Mouse (Mus musculus): ENCODE data around the gene Gjb4. TPM values are rescaled to one million over a fixed set of nuclear protein-coding genes. Genes with fewer than 3 reads are reported as not detected.

Gene Gjb4
- polyA plus RNA-seq, 1 experiment: 0.35 TPM

DNA sequence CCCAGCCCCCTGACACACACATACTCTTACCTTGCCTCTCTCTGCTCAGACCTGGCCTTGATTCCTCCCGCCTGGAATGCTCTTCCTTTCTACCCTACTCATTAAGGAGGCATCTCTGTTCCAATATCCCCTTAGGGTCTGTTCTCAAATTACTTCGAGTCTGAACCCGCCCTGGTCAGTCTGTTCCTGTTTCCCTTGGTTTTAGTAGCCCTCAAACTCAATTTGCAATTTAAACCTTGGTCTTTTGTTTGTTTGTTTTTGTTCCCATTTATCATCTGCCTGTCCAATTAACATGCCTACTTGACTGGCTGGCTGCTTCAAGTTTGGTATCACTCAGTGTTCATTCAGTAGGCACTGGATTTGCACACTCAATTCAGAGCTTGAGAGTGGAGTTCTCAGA, 24.8 kb downstream of the Gjb4 start:
- no peak overlapping the region for H3K4me3 ChIP-seq (ENCODE audit: insufficient read depth, low read length)
- H3K27ac ChIP-seq (ENCODE audit: insufficient read depth, low read length): peak overlapping the region; percentile 22; the same call in 1 of the 2 replicates
- peaks cover 18% of the 10 kb centered on the region for H3K4me1 ChIP-seq (ENCODE audit: control insufficient read depth, insufficient read depth, low read length)
- TF ChIP-seq CTCF (IDR thresholded peaks at IDR 0.05; ENCODE audit: borderline replicate concordance, insufficient read depth, low read length): no peak
- no peak for TF ChIP-seq POLR2A (IDR thresholded peaks at IDR 0.05; ENCODE audit: low read depth, low read length)

DNA sequence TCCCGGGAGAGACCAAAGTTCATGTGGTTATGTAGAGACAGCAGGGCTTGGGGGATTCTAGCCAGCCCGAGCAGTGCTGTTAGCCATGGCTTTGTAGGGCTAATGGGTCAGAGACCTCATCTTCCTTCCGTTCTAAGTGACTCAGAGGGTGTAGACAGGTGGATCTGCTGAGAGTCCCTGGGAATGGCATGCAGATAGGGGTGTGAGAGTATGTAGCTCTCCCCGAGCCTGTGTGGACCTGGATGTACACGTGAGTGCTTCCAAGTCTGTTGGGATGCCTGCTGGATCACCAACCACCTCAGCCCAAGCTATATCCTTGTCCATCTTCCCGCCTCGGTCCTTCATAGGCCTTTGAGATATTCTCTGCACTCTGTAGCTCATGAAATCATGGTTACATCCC, 25.5 kb downstream of the Gjb4 start:
- Histone ChIP-seq H3K4me3 (ENCODE audit: insufficient read depth, low read length) (no peak overlapping the region), H3K27ac (ENCODE audit: insufficient read depth, low read length) (peak overlapping the region; percentile 66; the same call in 1 of the 2 replicates), H3K4me1 (ENCODE audit: control insufficient read depth, insufficient read depth, low read length) (peaks cover 18% of the 10 kb centered on the region)
- TF ChIP-seq CTCF (IDR thresholded peaks at IDR 0.05; ENCODE audit: borderline replicate concordance, insufficient read depth, low read length) (no peak), POLR2A (IDR thresholded peaks at IDR 0.05; ENCODE audit: low read depth, low read length) (no peak)

DNA sequence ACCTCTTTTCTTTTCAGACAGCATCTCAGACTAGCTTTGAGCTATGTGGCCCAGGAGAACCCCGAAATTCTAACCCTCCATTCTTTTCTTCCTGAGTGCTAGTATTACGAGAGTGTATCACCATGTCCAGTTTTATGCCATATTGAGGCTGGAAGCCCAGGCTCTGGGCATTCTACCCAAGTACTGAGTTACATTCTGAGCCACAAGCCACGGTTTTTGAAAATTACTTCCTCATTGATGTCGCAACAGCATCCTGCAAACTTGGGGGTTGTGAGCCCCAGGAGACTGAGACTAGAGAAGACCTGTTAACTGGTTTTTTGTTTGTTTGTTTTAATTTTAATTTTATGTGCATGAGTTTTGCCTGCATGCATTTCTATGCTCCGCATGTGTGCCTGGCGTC, 26.1 kb downstream of the Gjb4 start:
- H3K4me3 ChIP-seq (ENCODE audit: insufficient read depth, low read length): no peak overlapping the region
- H3K27ac ChIP-seq (ENCODE audit: insufficient read depth, low read length): peak overlapping the region; percentile 66
- H3K4me1 ChIP-seq (ENCODE audit: control insufficient read depth, insufficient read depth, low read length): peaks cover 18% of the 10 kb centered on the region
- TF ChIP-seq CTCF (IDR thresholded peaks at IDR 0.05; ENCODE audit: borderline replicate concordance, insufficient read depth, low read length) (no peak), POLR2A (IDR thresholded peaks at IDR 0.05; ENCODE audit: low read depth, low read length) (no peak)

DNA sequence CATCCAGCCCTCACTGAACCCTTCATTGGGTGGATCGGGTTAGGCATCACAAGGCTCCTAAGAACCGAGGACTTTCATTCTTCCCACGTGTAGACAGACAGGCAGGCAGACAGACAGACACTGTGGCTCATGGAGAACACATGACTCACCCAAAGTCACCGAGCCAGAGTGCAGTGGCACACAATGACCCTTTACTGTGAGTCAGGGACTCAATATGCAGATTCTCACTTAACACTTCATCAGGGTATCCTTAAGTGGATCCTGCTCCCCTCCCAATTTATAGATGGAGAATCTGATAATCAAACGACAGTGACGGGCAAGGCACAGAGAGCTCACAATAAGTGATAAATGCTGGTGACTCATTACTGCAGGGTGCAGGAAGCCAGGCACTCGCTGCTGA, 26.6 kb downstream of the Gjb4 start:
- TF ChIP-seq POLR2A (IDR thresholded peaks at IDR 0.05; ENCODE audit: low read depth, low read length) (no peak), CTCF (IDR thresholded peaks at IDR 0.05; ENCODE audit: borderline replicate concordance, insufficient read depth, low read length) (no peak)
- peak overlapping the region; percentile 66 for H3K27ac ChIP-seq (ENCODE audit: insufficient read depth, low read length)
- H3K4me1 ChIP-seq (ENCODE audit: control insufficient read depth, insufficient read depth, low read length): peaks cover 18% of the 10 kb centered on the region
- no peak overlapping the region for H3K4me3 ChIP-seq (ENCODE audit: insufficient read depth, low read length)

DNA sequence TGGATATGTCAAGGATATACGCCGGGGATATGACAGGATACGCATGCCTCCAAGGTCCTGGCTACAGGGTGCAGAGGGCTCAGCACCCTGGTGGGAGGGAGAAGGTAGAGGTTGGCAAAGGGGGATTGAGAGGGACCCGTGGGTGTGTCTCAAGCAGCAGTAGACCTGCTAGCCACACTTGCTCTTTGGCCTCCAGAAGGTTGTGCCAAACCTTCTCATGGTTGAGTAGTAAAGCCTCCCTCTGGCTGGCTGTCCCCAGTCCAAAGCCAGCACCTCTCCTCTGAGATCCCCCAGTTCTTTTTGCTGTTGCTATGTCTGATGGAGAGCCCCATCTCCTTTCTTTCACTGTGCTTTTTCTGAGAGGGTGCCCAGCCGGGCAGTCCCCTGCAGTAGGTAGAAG, 28.6 kb downstream of the Gjb4 start:
- H3K27ac ChIP-seq (ENCODE audit: insufficient read depth, low read length): no peak overlapping the region
- peaks cover 14% of the 10 kb centered on the region for H3K4me1 ChIP-seq (ENCODE audit: control insufficient read depth, insufficient read depth, low read length)
- no peak for TF ChIP-seq CTCF (IDR thresholded peaks at IDR 0.05; ENCODE audit: borderline replicate concordance, insufficient read depth, low read length)
- no peak for TF ChIP-seq POLR2A (IDR thresholded peaks at IDR 0.05; ENCODE audit: low read depth, low read length)
- no peak overlapping the region for H3K4me3 ChIP-seq (ENCODE audit: insufficient read depth, low read length)

DNA sequence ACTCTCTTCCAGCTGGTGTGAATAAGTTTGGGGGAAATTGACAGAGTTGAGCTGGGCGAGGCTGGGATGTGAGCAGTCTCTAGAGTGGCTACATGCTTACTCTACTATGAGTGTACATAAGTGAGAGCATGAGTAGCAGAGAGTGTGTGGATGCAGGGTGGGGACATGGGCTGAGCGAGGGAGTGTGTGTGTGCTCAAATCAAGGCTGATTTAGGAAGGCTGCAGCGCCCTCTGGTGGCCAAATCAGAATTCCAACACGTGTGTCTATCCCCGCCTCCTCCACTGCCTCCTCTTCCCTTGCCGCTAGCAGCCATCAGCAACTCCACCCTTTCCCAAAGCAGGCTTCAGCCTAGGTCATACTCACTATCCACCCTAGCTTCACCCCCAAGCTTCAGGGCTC, 29.1 kb downstream of the Gjb4 start:
- H3K27ac ChIP-seq (ENCODE audit: insufficient read depth, low read length): no peak overlapping the region
- TF ChIP-seq POLR2A (IDR thresholded peaks at IDR 0.05; ENCODE audit: low read depth, low read length) (no peak), CTCF (IDR thresholded peaks at IDR 0.05; ENCODE audit: borderline replicate concordance, insufficient read depth, low read length) (peak; percentile 81)
- no peak overlapping the region for H3K4me3 ChIP-seq (ENCODE audit: insufficient read depth, low read length)
- H3K4me1 ChIP-seq (ENCODE audit: control insufficient read depth, insufficient read depth, low read length): peaks cover 14% of the 10 kb centered on the region

DNA sequence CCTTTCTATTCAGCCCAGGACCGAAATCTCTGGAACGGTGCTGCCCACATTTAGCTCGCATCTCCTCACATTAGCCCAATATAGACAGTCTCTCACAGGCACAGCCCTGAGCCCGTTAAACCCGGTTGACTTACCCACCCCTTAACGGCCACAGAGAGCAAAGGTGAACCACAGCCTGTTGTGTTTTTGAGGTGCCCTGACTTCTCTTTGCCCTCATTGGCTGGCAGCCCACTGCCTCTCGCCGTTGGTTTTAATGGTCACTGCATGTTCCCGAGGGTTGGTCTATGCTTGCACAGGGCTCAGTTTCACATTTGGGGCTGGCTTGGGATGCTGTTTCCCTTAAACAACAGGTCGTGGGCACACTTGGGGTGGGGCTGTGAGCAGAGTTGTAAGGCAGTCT, 29.6 kb downstream of the Gjb4 start:
- no peak for TF ChIP-seq CTCF (IDR thresholded peaks at IDR 0.05; ENCODE audit: borderline replicate concordance, insufficient read depth, low read length)
- TF ChIP-seq POLR2A (IDR thresholded peaks at IDR 0.05; ENCODE audit: low read depth, low read length): no peak
- Histone ChIP-seq H3K4me1 (ENCODE audit: control insufficient read depth, insufficient read depth, low read length) (peaks cover 14% of the 10 kb centered on the region), H3K27ac (ENCODE audit: insufficient read depth, low read length) (no peak overlapping the region), H3K4me3 (ENCODE audit: insufficient read depth, low read length) (no peak overlapping the region)

DNA sequence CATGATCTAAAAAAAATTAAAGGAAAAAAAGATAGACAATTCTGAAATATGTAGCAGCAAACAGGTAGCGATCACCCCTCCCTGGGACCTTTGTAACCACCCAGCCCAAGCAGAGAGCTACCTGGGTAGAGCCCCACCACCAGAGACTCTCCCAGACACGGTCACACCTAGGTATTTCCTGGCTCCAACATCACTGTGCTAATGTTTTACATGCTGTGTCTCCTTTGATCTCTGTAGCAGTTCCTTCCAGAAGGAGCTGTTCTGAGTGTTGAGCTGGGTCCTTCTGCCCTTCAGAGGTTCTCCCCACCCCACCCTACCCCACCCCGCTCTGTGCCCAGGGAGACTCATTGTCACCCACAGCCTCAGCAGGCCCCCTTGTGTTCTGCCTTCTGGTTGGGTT, 30.2 kb downstream of the Gjb4 start:
- Histone ChIP-seq H3K27ac (ENCODE audit: insufficient read depth, low read length) (no peak overlapping the region), H3K4me3 (ENCODE audit: insufficient read depth, low read length) (no peak overlapping the region), H3K4me1 (ENCODE audit: control insufficient read depth, insufficient read depth, low read length) (peaks cover 12% of the 10 kb centered on the region)
- TF ChIP-seq CTCF (IDR thresholded peaks at IDR 0.05; ENCODE audit: borderline replicate concordance, insufficient read depth, low read length): no peak

DNA sequence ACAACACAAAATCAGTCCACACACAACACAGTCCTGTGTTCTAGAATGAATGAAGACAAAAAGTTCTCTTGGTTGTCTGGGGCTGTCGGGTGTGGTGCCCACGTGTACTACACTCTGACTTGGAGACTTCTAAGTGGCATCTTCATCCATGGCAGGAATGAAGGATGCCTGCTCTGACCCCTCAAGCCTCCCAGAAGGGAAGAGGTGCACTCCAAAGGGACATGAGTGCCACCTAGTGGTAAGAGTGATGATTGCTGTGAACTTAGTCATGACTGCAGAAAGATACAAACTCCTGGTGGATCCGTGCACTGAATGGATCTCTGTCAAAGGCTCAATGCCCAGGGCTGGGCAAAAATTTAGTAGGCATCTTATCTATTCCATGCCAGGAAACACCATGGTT, 34.3 kb downstream of the Gjb4 start:
- TF ChIP-seq CTCF (IDR thresholded peaks at IDR 0.05; ENCODE audit: borderline replicate concordance, insufficient read depth, low read length) (peak; percentile 59; the same call in 1 of the 2 replicates), POLR2A (IDR thresholded peaks at IDR 0.05; ENCODE audit: low read depth, low read length) (no peak)

DNA sequence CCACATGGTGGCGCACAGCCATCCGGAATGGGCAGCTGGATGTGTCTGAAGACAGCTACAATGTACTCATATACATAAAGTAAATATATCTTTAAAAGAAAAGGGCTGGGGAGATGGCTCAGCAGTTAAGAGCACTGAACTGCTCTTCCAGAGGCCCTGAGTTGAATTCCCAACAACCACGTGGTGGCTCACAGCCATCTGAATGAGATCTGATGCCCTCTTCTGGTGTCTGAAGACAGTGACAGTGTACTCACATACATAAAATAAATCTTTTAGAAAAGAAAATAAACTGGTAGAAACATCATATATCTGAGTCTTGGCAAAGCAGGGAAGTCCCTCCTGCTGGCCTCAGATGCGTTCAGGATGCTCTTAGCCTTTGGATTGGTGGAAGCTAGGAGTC, 36.7 kb downstream of the Gjb4 start:
- no peak overlapping the region for H3K27ac ChIP-seq (ENCODE audit: insufficient read depth, low read length)
- TF ChIP-seq POLR2A (IDR thresholded peaks at IDR 0.05; ENCODE audit: low read depth, low read length) (no peak), CTCF (IDR thresholded peaks at IDR 0.05; ENCODE audit: borderline replicate concordance, insufficient read depth, low read length) (no peak)
- H3K4me3 ChIP-seq (ENCODE audit: insufficient read depth, low read length): no peak overlapping the region
- no peaks in the 10 kb centered on the region for H3K4me1 ChIP-seq (ENCODE audit: control insufficient read depth, insufficient read depth, low read length)

More for the DNA sequence above, 34.3 kb downstream of the Gjb4 start:
- no peaks in the 10 kb centered on the region for H3K4me1 ChIP-seq (ENCODE audit: control insufficient read depth, insufficient read depth, low read length)
- no peak overlapping the region for H3K27ac ChIP-seq (ENCODE audit: insufficient read depth, low read length)
- H3K4me3 ChIP-seq (ENCODE audit: insufficient read depth, low read length): no peak overlapping the region

DNA sequence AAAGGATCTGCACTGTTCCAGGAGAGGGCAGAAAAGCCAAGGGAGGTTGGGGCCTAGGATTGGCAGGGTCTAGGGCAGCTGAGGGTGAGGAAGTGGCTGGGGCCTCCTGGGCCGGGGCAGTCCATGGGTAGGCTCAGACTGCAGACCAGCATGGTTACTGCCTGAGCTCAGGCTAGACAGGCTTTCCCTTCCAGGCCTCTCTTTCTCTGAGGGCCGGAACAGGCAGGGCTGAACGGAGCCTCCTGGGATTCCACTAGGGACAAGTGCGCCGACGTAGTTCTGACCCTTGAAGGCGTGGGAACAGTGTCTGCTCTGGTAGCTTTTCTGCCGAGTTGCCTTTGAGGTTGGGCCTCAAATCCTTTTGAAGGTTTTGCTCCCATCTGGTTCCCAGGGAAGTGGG, 38.1 kb downstream of the Gjb4 start:
- Histone ChIP-seq H3K4me1 (ENCODE audit: control insufficient read depth, insufficient read depth, low read length) (no peaks in the 10 kb centered on the region), H3K27ac (ENCODE audit: insufficient read depth, low read length) (no peak overlapping the region), H3K4me3 (ENCODE audit: insufficient read depth, low read length) (no peak overlapping the region)
- TF ChIP-seq POLR2A (IDR thresholded peaks at IDR 0.05; ENCODE audit: low read depth, low read length) (no peak), CTCF (IDR thresholded peaks at IDR 0.05; ENCODE audit: borderline replicate concordance, insufficient read depth, low read length) (no peak)

Measured in embryonic fibroblast, embryonic 13.5 days (primary cell).